Mouse (Mus musculus) brain, embryonic 14.5 days (tissue): ENCODE results near the gene Fam71e1. TPM values are rescaled to one million over a fixed set of nuclear protein-coding genes. Genes with fewer than 3 reads are reported as not detected.

ENCODE experiments used
- DNase-seq: peaks from one replicate; pipeline ENCODE4 v3.0.0-alpha.2; 2011; ENCODE audit warnings: low read depth
- CTCF ChIP-seq: fragments of 200-500 bp; IDR thresholded peaks from 2 replicates; pipeline ENCODE4 v1.5.1; 2012; ENCODE audit warnings: inconsistent platforms, mild to moderate bottlenecking, moderate library complexity, borderline replicate concordance; ENCODE audit not compliant: insufficient read depth, insufficient read length; ENCODE audit errors: extremely low read depth
- POLR2A ChIP-seq: fragments of 200-500 bp; IDR thresholded peaks from 2 replicates; pipeline ENCODE4 v1.6.1; 2012; ENCODE audit warnings: mild to moderate bottlenecking, inconsistent platforms, borderline replicate concordance; ENCODE audit not compliant: poor library complexity, insufficient read depth, insufficient read length, severe bottlenecking; ENCODE audit errors: extremely low read depth
- polyA plus RNA-seq: library from polyadenylated mRNA; depleted of rRNA; stranded (reverse); fragments of >200 nt; gene quantifications from 2 replicates; pipeline ENCODE4 v1.2.3, GENCODE M21; 2012

The Fam71e1 gene
- polyA plus RNA-seq, 1 experiment: 31.7 TPM

DNA sequence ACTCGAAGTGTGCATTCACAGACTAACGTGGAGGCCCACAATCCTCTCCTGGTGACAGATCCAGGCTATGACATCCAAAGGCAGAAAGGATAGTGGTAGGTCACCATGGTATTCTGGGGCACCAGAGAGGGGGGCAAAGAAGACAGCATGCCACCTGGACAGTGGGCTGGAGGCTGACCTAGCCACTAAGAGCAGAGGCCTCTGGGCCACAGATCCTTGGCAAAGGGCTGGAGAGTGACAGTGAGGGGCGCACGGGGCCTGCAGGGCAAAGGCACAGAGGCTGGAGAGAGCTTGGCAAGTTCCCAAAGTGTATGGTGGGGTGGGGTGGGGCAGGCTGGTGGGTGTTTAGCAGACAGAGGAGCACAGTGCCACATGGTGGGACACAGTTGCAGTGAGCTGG is 6.1 kb upstream of the Fam71e1 start:
- no peak for DNase-seq
- TF ChIP-seq CTCF: no peak
- TF ChIP-seq POLR2A: no peak

DNA sequence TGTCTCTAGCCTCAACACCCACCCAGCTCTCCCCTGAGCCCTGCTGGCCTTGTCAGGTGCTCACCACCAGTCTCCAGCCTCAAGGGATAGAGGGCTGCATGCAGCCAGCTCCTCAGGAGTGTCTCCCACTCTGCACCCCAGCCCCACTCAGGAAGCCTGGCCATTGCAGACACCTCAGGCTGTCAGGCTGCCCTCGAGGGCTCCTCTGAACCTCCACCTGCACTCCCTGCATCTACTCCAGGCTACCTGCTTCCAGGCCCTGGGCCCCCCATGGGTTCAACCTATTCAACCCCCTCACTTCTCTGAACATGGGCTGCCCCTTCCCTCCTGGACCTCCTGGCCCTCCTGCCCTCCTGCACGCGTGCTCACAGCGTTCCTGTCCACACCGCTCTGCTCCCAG is 5.0 kb upstream of the Fam71e1 start:
- no peak for DNase-seq
- TF ChIP-seq CTCF: no peak
- no peak for TF ChIP-seq POLR2A

DNA sequence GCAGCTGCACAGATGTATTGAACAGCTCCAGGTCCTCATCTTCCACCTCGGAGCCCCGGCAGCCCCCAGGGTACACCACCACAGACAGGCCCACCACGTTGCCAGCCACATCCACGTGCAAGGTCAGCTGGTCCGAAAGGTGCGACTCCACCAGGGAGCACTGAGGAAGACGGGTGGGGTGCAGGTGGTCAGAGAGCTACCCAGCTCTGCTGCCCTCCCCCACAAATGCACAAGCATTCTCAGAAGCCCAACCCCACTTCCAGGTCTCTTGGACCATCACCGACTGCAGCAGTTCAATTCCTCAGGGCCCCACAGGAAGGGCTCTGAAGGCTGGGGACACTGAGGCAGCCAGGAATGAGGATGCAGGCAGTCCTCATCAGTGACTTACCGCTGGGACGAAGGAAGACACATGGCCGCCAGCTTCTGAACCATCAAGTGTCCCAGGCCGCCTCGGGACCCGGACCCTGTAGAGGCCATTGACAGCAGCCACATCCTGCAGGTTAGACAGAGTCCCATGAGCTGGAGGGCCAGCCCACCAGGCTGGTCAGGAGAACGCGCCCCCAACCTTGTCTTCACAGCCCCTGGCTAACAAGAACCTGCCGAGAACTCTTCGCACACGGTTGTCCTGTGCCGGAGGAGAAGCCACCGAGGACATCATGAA is 4.1 kb upstream of the Fam71e1 start:
- DNase-seq: no peak
- no peak for TF ChIP-seq CTCF
- TF ChIP-seq POLR2A: no peak

- no peak for TF ChIP-seq CTCF
- TF ChIP-seq POLR2A: no peak
These were observed 1.7 kb upstream of the Fam71e1 start for GRCm38 (mm10) chr7:44494681-44495080.

GRCm38 (mm10) chr7:44495086-44495485 is 1.3 kb upstream of the Fam71e1 start:
- DNase-seq: no peak
- TF ChIP-seq POLR2A (no peak), CTCF (no peak)

More at GRCm38 (mm10) chr7:44494681-44495080, 1.7 kb upstream of the Fam71e1 start:
- no peak for DNase-seq

GRCm38 (mm10) chr7:44496771-44497109 is 359 bp downstream of the Fam71e1 start:
- no peak for DNase-seq
- TF ChIP-seq CTCF: no peak
- no peak for TF ChIP-seq POLR2A

DNA sequence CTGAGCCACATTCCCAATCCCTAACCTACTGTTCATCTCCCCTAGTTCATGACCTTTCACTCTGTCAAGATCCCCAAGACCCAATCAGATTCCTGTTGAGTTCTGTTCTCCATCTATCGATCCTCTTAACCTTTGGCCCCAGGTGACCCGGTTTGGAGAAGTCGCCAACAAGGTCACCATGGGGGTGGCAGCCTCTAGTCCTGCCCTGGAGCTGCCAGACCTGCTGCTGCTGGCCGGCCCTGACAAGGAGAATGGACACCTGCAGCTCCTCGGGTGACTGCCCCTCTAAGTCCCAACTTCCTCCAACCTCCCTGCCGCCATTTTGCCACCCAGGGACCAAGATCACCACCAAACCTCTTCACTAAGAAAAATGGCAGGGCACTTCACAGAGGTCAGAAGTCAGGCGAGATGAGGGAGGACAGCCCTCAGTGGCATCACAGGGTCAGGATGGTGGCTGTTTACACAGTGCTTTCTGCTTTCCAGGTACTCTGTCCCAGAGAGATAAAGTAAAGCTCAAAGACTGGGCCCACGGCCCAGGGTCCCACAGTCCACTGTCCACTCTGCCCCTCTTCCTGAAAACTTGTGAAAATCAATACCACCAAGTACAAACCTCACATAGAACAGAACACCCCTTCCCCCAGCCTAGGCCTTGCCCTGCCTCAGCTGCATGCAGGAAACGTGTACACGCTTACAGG is 1.1 kb downstream of the Fam71e1 start:
- DNase-seq: no peak
- no peak for TF ChIP-seq CTCF
- TF ChIP-seq POLR2A: no peak

- no peak for TF ChIP-seq POLR2A
- TF ChIP-seq CTCF: no peak
- no peak for DNase-seq
These were observed 2.5 kb downstream of the Fam71e1 start for GRCm38 (mm10) chr7:44498922-44499321.

DNA sequence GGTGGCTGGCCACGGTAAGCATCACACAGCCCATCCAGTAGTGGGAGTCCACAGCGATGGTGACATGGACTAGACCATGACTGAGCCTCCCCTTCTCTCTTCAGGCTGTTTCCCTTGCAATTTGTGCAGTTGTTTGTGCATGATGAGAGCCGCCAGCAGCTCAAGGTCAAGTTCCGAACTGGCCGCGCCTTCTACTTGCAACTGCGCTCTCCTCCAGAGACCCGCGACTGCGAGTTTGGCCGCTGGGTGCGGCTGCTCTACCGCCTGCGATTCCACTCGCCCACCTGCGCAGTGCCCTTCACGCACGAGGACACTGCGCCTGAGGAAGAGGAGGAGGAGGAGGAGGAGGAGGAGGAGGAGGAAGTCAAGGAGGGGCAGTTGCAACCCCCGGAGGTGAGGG is 3.7 kb downstream of the Fam71e1 start:
- no peak for TF ChIP-seq CTCF
- no peak for TF ChIP-seq POLR2A
- no peak for DNase-seq

DNA sequence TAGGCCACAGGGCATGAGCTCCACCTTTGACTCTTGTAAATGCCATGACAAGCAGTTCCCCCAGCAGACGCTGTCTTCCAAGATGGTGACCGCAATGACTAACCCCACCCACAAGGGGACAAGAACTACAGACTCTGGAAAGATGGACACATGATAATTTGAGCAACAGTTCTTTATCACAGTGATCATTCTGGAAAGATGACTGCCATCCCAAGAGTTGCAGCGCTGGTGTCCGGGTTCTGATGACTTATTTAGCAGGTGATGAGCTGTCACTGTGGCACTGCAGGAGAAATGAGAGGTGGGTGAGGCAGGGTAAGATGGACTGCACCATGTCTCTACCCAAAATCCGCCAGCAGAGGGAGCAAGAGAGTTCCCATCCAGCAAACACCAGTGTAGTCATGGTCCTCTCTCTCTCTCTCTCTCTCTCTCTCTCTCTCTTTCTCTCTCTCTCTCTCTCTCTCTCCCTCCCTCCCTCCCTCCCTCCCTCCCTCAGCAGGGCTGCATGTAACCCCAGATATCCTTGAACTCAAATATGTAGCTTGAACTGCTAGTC is 5.3 kb downstream of the Fam71e1 start:
- peak; percentile 80 for TF ChIP-seq CTCF
- no peak for TF ChIP-seq POLR2A
- DNase-seq: peak; percentile 81

GRCm38 (mm10) chr7:44507491-44507890 is 11.1 kb downstream of the Fam71e1 start:
- TF ChIP-seq POLR2A (no peak), CTCF (no peak)
- no peak for DNase-seq
